Mouse (Mus musculus): Measurements from ENCODE around the gene Ltbp4. TPM values are rescaled to one million over a fixed set of nuclear protein-coding genes. Genes with fewer than 3 reads are reported as not detected.

Ltbp4 gene
- polyA plus RNA-seq, 1 experiment = 76.9 TPM

- TF ChIP-seq CTCF (conservative IDR thresholded peaks at IDR 0.05; ENCODE audit: insufficient read depth, insufficient read length, low read depth, low read length) (no peak), POLR2A (IDR thresholded peaks at IDR 0.05; ENCODE audit: low read depth, low read length) (no peak)
- H3K27me3 ChIP-seq (replicated peaks; ENCODE audit: control insufficient read depth, insufficient read depth, low read length) = no peaks in the 10 kb centered on the region
- no peak overlapping the region for H3K27ac ChIP-seq (ENCODE audit: insufficient read depth, low read depth, low read length)
- WGBS = 35% methylated on average over 7 of the region's 7 CpGs
- H3K36me3 ChIP-seq (ENCODE audit: control insufficient read depth, insufficient read depth, low read length) = no peaks in the 10 kb centered on the region
- no peaks in the 10 kb centered on the region; the same call in 1 of the 2 replicates for H3K4me1 ChIP-seq (ENCODE audit: control insufficient read depth, insufficient read depth, low read length)
- H3K4me3 ChIP-seq (ENCODE audit: insufficient read depth, low read depth, low read length) = no peak overlapping the region
- no peak for DNase-seq
Observed at GRCm38 (mm10) chr7:27339519-27339918, 2.0 kb upstream of the Ltbp4 start.

- WGBS = 76% methylated on average over 4 of the region's 4 CpGs
- no peak for TF ChIP-seq POLR2A (IDR thresholded peaks at IDR 0.05; ENCODE audit: low read depth, low read length)
- TF ChIP-seq CTCF (conservative IDR thresholded peaks at IDR 0.05; ENCODE audit: insufficient read depth, insufficient read length, low read depth, low read length) = no peak
- Histone ChIP-seq H3K27me3 (replicated peaks; ENCODE audit: control insufficient read depth, insufficient read depth, low read length) (no peaks in the 10 kb centered on the region), H3K4me1 (ENCODE audit: control insufficient read depth, insufficient read depth, low read length) (no peaks in the 10 kb centered on the region; the same call in 1 of the 2 replicates), H3K4me3 (ENCODE audit: insufficient read depth, low read depth, low read length) (no peak overlapping the region), H3K27ac (ENCODE audit: insufficient read depth, low read depth, low read length) (no peak overlapping the region), H3K36me3 (ENCODE audit: control insufficient read depth, insufficient read depth, low read length) (no peaks in the 10 kb centered on the region)
- no peak for DNase-seq
Observed at GRCm38 (mm10) chr7:27339114-27339513, 1.6 kb upstream of the Ltbp4 start.

DNA sequence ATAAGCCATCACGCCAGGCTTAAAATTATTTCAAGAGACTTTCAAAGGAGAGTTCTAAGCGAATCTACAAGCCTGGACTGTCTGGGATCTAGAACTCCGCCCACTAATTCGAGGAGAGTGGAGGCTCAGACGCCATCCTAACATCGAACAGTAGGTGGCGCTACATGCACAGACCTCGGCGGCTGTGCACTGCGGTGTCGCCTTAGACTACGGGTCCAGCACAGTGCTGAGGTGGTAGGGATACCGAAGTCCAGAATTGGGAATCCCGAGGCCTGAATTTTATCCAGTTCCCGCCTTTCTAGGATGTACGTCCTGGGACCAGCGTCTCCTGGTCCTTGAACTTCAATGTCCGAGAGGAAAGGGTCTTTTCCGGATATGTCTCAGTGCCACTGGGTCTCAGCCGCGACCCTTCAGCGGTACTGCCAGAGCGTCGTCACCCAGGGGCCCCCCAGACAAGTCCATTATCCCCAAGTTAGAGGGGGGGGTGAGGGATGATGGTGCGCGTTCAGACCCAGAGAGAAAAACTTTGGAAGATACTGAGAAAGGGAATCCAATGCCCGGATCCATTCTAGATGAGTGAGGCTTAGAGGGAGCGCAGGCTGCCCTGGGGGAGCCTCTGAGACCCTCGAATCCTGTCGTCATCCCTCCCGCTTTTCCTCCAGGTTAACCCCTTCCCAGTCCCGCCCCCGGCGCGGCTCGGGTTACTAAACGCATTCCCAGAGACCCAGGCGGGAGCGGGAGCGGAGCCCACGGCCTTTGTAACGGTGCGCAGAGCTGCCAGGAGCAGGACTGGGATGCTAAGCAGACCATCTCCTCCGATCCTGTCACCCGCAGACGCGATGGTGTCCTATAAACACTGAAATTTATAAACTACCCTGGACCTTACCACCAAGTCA is 1.3 kb downstream of the Ltbp4 start:
- 2% methylated on average over 47 of the region's 47 CpGs for WGBS
- TF ChIP-seq CTCF (conservative IDR thresholded peaks at IDR 0.05; ENCODE audit: insufficient read depth, insufficient read length, low read depth, low read length) (peak; percentile 99), POLR2A (IDR thresholded peaks at IDR 0.05; ENCODE audit: low read depth, low read length) (no peak)
- no peak overlapping the region for H3K27ac ChIP-seq (ENCODE audit: insufficient read depth, low read depth, low read length)
- no peaks in the 10 kb centered on the region for H3K36me3 ChIP-seq (ENCODE audit: control insufficient read depth, insufficient read depth, low read length)
- peaks cover 8% of the 10 kb centered on the region; the same call in 1 of the 2 replicates for H3K4me1 ChIP-seq (ENCODE audit: control insufficient read depth, insufficient read depth, low read length)
- H3K4me3 ChIP-seq (ENCODE audit: insufficient read depth, low read depth, low read length) = no peak overlapping the region
- DNase-seq = peak; percentile 92
- H3K27me3 ChIP-seq (replicated peaks; ENCODE audit: control insufficient read depth, insufficient read depth, low read length) = no peaks in the 10 kb centered on the region

- no peak overlapping the region for H3K4me3 ChIP-seq (ENCODE audit: insufficient read depth, low read depth, low read length)
- no peaks in the 10 kb centered on the region for H3K36me3 ChIP-seq (ENCODE audit: control insufficient read depth, insufficient read depth, low read length)
- no peak overlapping the region for H3K27ac ChIP-seq (ENCODE audit: insufficient read depth, low read depth, low read length)
- H3K27me3 ChIP-seq (replicated peaks; ENCODE audit: control insufficient read depth, insufficient read depth, low read length) = no peaks in the 10 kb centered on the region
- DNase-seq = no peak
- peaks cover 8% of the 10 kb centered on the region; the same call in 1 of the 2 replicates for H3K4me1 ChIP-seq (ENCODE audit: control insufficient read depth, insufficient read depth, low read length)
- WGBS = 46% methylated on average over 15 of the region's 15 CpGs
- TF ChIP-seq CTCF (conservative IDR thresholded peaks at IDR 0.05; ENCODE audit: insufficient read depth, insufficient read length, low read depth, low read length) (no peak), POLR2A (IDR thresholded peaks at IDR 0.05; ENCODE audit: low read depth, low read length) (no peak)
Observed at GRCm38 (mm10) chr7:27335011-27335720, 2.3 kb downstream of the Ltbp4 start.

DNA sequence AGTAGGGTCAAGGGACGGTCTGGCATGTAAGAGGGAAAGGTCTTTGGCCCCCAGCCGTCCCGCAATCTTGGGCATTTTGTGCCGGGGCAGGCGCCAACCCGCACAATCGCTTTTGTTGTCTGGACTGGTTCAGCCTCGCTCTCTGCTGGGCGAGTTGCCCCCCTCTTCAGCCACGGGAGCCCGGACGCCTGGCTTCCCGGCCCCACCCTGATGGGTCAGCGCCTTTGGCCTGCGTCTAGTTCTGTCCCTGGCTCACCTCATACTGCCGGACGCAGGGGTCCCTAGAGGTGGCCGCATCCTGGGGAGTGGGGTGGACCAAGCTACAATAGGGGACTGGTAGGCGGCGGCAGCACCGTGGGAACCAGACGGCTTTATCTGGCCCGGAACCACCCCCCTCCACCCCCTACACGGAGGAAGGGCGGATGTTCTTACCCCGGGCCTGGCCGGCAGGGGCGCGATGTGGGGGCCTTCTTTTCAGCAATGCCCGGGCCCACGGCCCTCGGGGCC is 3.0 kb downstream of the Ltbp4 start:
- no peak for TF ChIP-seq POLR2A (IDR thresholded peaks at IDR 0.05; ENCODE audit: low read depth, low read length)
- Histone ChIP-seq H3K36me3 (ENCODE audit: control insufficient read depth, insufficient read depth, low read length) (no peaks in the 10 kb centered on the region), H3K27me3 (replicated peaks; ENCODE audit: control insufficient read depth, insufficient read depth, low read length) (no peaks in the 10 kb centered on the region), H3K4me3 (ENCODE audit: insufficient read depth, low read depth, low read length) (no peak overlapping the region), H3K4me1 (ENCODE audit: control insufficient read depth, insufficient read depth, low read length) (peaks cover 8% of the 10 kb centered on the region; the same call in 1 of the 2 replicates), H3K27ac (ENCODE audit: insufficient read depth, low read depth, low read length) (peak overlapping the region; percentile 13; the same call in 1 of the 2 replicates)
- 5% methylated on average over 32 of the region's 32 CpGs for WGBS
- peak; percentile 59 for DNase-seq

DNA sequence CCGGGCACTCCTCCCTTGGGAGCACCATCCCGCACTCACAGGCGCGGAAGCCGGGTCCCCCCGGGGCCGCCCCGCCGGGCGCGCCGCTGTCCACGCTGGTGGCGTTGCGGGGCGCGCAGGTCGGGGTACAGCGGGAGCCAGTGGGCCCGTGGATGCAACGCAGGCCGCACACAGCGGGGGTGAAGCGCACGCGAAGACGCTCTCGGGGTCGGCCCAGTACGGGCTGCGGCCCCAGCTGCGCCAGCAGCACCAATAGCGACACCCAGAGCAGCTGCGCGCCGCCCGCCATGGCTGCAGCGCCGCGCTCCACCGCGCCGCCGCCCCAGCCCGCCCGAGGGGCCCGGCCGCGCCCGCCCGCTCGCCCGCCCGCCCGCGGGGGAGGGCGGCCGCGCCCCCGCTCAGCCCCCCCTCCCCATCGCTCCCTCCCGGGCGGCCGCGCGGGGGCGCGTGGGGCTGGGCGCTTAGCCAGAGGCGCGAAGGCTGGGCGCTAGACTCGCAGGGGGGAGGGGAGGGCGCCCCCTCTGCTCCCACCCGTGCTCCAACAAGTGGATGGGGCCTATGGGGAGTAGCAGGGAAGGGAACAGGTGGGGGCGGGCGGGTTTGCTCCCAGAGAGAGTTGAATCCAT is 4.1 kb downstream of the Ltbp4 start:
- H3K4me1 ChIP-seq (ENCODE audit: control insufficient read depth, insufficient read depth, low read length) = peaks cover 8% of the 10 kb centered on the region; the same call in 1 of the 2 replicates
- H3K27ac ChIP-seq (ENCODE audit: insufficient read depth, low read depth, low read length) = peak overlapping the region; percentile 42
- TF ChIP-seq POLR2A (IDR thresholded peaks at IDR 0.05; ENCODE audit: low read depth, low read length) = no peak
- no peaks in the 10 kb centered on the region for H3K36me3 ChIP-seq (ENCODE audit: control insufficient read depth, insufficient read depth, low read length)
- DNase-seq = no peak
- peak overlapping the region; percentile 51 for H3K4me3 ChIP-seq (ENCODE audit: insufficient read depth, low read depth, low read length)
- under 1% methylated on average over 39 of the region's 77 CpGs for WGBS
- H3K27me3 ChIP-seq (replicated peaks; ENCODE audit: control insufficient read depth, insufficient read depth, low read length) = no peaks in the 10 kb centered on the region

All from kidney, adult 2 months (tissue).